Mouse (Mus musculus) heart, adult 10 weeks (tissue): ENCODE results near the gene 1700080O16Rik. TPM values are rescaled to one million over a fixed set of nuclear protein-coding genes. Genes with fewer than 3 reads are reported as not detected.

ENCODE experiments used
- polyA plus RNA-seq: library from polyadenylated mRNA; stranded (reverse); fragments of 350-450 nt; fragmentation: Illumina TruSeq; extraction: RNeasy Lipid Tissue Mini Kit (QIAGEN cat#74804); gene quantifications from one replicate; pipeline ENCODE4 v1.2.3, GENCODE M21; 2014; ENCODE audit warnings: low read depth, low replicate concordance

1700080O16Rik gene
- polyA plus RNA-seq: not detected

GRCm38 (mm10) chrX:51972672-51973071 lies at the start of gene 1700080O16Rik:
Gene 1700080O16Rik, minus strand, starts transcription at chrX:51972772.

Other genes with a start within 250 kb of the 1700080O16Rik start
- gene Usp26, start 171.5 kb downstream of the 1700080O16Rik start, polyA plus RNA-seq: not detected
- gene Gpc4, start 192.5 kb upstream of the 1700080O16Rik start, polyA plus RNA-seq: 16.5 TPM